Mouse (Mus musculus) liver, embryonic 11.5 days (tissue): ENCODE results near the gene Mindy4. TPM values are rescaled to one million over a fixed set of nuclear protein-coding genes. Genes with fewer than 3 reads are reported as not detected.

Experiments used
- ATAC-seq: fragments of 200-750 bp; cut with Nextera tagmentation; replicated peaks from 2 replicates; pipeline ENCODE4 v1.8.0; 2017; ENCODE audit warnings: moderate number of reproducible peaks, mild to moderate bottlenecking, moderate TSS enrichment, moderate library complexity; ENCODE audit not compliant: low FRiP score
- DNase-seq: peaks from one replicate; pipeline ENCODE4 v3.0.0-alpha.2; 2017; ENCODE audit warnings: low spot score
- H3K27ac ChIP-seq: fragments of 300-500 bp; sonication (generic); 2 replicates; pipeline ENCODE4 v1.5.1; 2014; ENCODE audit warnings: mild to moderate bottlenecking, low read depth, low read length, control low read depth
- H3K27me3 ChIP-seq: fragments of 300-500 bp; sonication (generic); replicated peaks from 2 replicates; pipeline ENCODE4 v1.6.1; 2014; ENCODE audit warnings: low read length, mixed read lengths; ENCODE audit not compliant: control insufficient read depth, insufficient read depth
- H3K36me3 ChIP-seq: fragments of 300-500 bp; sonication (generic); 2 replicates; pipeline ENCODE4 v1.6.1; 2014; ENCODE audit warnings: mild to moderate bottlenecking, low read length, moderate library complexity, mixed read lengths; ENCODE audit not compliant: control insufficient read depth, insufficient read depth
- H3K4me1 ChIP-seq: fragments of 300-500 bp; sonication (generic); replicated peaks from 2 replicates; pipeline ENCODE4 v1.6.1; 2014; ENCODE audit warnings: low read length, mixed read lengths; ENCODE audit not compliant: control insufficient read depth, insufficient read depth
- H3K4me2 ChIP-seq: fragments of 300-500 bp; sonication (generic); 2 replicates; pipeline ENCODE4 v1.6.1; 2014; ENCODE audit warnings: mild to moderate bottlenecking, control low read depth, moderate library complexity
- H3K4me3 ChIP-seq: fragments of 300-500 bp; sonication (generic); 2 replicates; pipeline ENCODE4 v1.5.1; 2014; ENCODE audit warnings: low read depth, low read length, control low read depth
- H3K9ac ChIP-seq: fragments of 300-500 bp; sonication (generic); 2 replicates; pipeline ENCODE4 v1.6.1; 2014; ENCODE audit warnings: low read depth, low read length, control low read depth
- H3K9me3 ChIP-seq: fragments of 300-500 bp; sonication (generic); 2 replicates; pipeline ENCODE4 v1.6.1; 2016; ENCODE audit warnings: low read length, inconsistent platforms, mixed read lengths; ENCODE audit not compliant: control insufficient read depth
- WGBS: fragments of 180-500 bp; shearing (Covaris S2); extraction: QIAGEN DNeasy Blood & Tissue Kit; methylation state at CpG from one replicate; pipeline ENCODE4 v1.1.7; 2014; 5-methylcytosine and 5-hydroxymethylcytosine counted together
- polyA plus RNA-seq: library from polyadenylated mRNA; unstranded; fragments of >200 nt; fragmentation: Nextera tagmentation; extraction: Ambion mirVana; gene quantifications from 2 replicates; pipeline ENCODE4 v1.2.1, GENCODE M21; 2014

The Mindy4 gene
- polyA plus RNA-seq, 1 experiment from 2014 or later: 5.6 TPM

- no peak overlapping the region for H3K9ac ChIP-seq
- no peaks in the 10 kb centered on the region for H3K4me1 ChIP-seq
- DNase-seq (no peak), ATAC-seq (no peak)
- H3K27me3 ChIP-seq: no peaks in the 10 kb centered on the region
- no peak overlapping the region for H3K4me3 ChIP-seq
- H3K9me3 ChIP-seq: no peaks in the 10 kb centered on the region
- no peaks in the 10 kb centered on the region for H3K36me3 ChIP-seq
- H3K27ac ChIP-seq: no peak overlapping the region
- H3K4me2 ChIP-seq: no peak overlapping the region
Observed at GRCm38 (mm10) chr6:55189406-55189805, 13.8 kb upstream of the Mindy4 start.

- WGBS: 64% methylated on average over 4 of the region's 4 CpGs
- DNase-seq (no peak), ATAC-seq (no peak)
- H3K27ac ChIP-seq: no peak overlapping the region
- no peak overlapping the region for H3K4me2 ChIP-seq
- H3K36me3 ChIP-seq: no peaks in the 10 kb centered on the region
- H3K9ac ChIP-seq: no peak overlapping the region
- no peaks in the 10 kb centered on the region for H3K27me3 ChIP-seq
- no peaks in the 10 kb centered on the region for H3K4me1 ChIP-seq
- no peaks in the 10 kb centered on the region for H3K9me3 ChIP-seq
- H3K4me3 ChIP-seq: no peak overlapping the region
Observed at GRCm38 (mm10) chr6:55191537-55191936, 11.6 kb upstream of the Mindy4 start.

- no peak overlapping the region for H3K4me2 ChIP-seq
- H3K27ac ChIP-seq: no peak overlapping the region
- DNase-seq (no peak), ATAC-seq (no peak)
- no peak overlapping the region for H3K4me3 ChIP-seq
- no peaks in the 10 kb centered on the region for H3K4me1 ChIP-seq
- H3K9ac ChIP-seq: no peak overlapping the region
- WGBS: 90% methylated on average over 3 of the region's 3 CpGs
- no peaks in the 10 kb centered on the region for H3K36me3 ChIP-seq
- no peaks in the 10 kb centered on the region for H3K9me3 ChIP-seq
- H3K27me3 ChIP-seq: no peaks in the 10 kb centered on the region
Observed at GRCm38 (mm10) chr6:55193171-55193570, 10.0 kb upstream of the Mindy4 start.

- no peak overlapping the region for H3K9ac ChIP-seq
- no peaks in the 10 kb centered on the region for H3K9me3 ChIP-seq
- no peak for ATAC-seq
- H3K36me3 ChIP-seq: no peaks in the 10 kb centered on the region
- no peak overlapping the region for H3K4me2 ChIP-seq
- no peak for DNase-seq
- H3K27me3 ChIP-seq: no peaks in the 10 kb centered on the region
- no peak overlapping the region for H3K4me3 ChIP-seq
- 0 out of 2 replicates have a peak, but pooled peaks cover 3% of the 10 kb centered on the region for H3K4me1 ChIP-seq
- H3K27ac ChIP-seq: no peak overlapping the region
- WGBS: 81% methylated on average over 3 of the region's 3 CpGs
Observed at GRCm38 (mm10) chr6:55199047-55199446, 4.1 kb upstream of the Mindy4 start.

- no peak for ATAC-seq
- Histone ChIP-seq H3K36me3 (no peaks in the 10 kb centered on the region), H3K9me3 (no peaks in the 10 kb centered on the region), H3K27me3 (no peaks in the 10 kb centered on the region), H3K4me1 (0 out of 2 replicates have a peak, but pooled peaks cover 4% of the 10 kb centered on the region), H3K4me2 (peak overlapping the region; percentile 63), H3K4me3 (peak overlapping the region; percentile 49), H3K27ac (no peak overlapping the region), H3K9ac (no peak overlapping the region; the same call in 1 of the 2 replicates)
- WGBS: 95% methylated on average over 3 of the region's 3 CpGs
- no peak for DNase-seq
Observed at GRCm38 (mm10) chr6:55203931-55204330, 748 bp downstream of the Mindy4 start.

GRCm38 (mm10) chr6:55207786-55208185, 4.6 kb downstream of the Mindy4 start:
- Histone ChIP-seq H3K4me3 (no peak overlapping the region), H3K36me3 (no peaks in the 10 kb centered on the region), H3K4me2 (no peak overlapping the region), H3K27me3 (no peaks in the 10 kb centered on the region), H3K27ac (no peak overlapping the region), H3K9ac (no peak overlapping the region), H3K9me3 (no peaks in the 10 kb centered on the region), H3K4me1 (0 out of 2 replicates have a peak, but pooled peaks cover 4% of the 10 kb centered on the region)
- DNase-seq: no peak
- ATAC-seq: no peak
- WGBS: 78% methylated on average over 8 of the region's 8 CpGs

- Histone ChIP-seq H3K4me2 (no peak overlapping the region), H3K27me3 (no peaks in the 10 kb centered on the region), H3K4me1 (no peaks in the 10 kb centered on the region), H3K27ac (no peak overlapping the region), H3K9me3 (no peaks in the 10 kb centered on the region), H3K9ac (no peak overlapping the region), H3K4me3 (no peak overlapping the region), H3K36me3 (no peaks in the 10 kb centered on the region)
- WGBS: 73% methylated on average over 15 of the region's 15 CpGs
- ATAC-seq (no peak), DNase-seq (no peak)
Observed at GRCm38 (mm10) chr6:55210423-55211365, 7.5 kb downstream of the Mindy4 start.

- H3K36me3 ChIP-seq: no peaks in the 10 kb centered on the region
- H3K4me1 ChIP-seq: no peaks in the 10 kb centered on the region
- 71% methylated on average over 3 of the region's 3 CpGs for WGBS
- no peak overlapping the region for H3K4me3 ChIP-seq
- DNase-seq: no peak
- H3K4me2 ChIP-seq: no peak overlapping the region
- H3K27me3 ChIP-seq: no peaks in the 10 kb centered on the region
- no peak overlapping the region for H3K9ac ChIP-seq
- H3K9me3 ChIP-seq: no peaks in the 10 kb centered on the region
- no peak for ATAC-seq
- H3K27ac ChIP-seq: no peak overlapping the region
Observed at GRCm38 (mm10) chr6:55214541-55214940, 11.4 kb downstream of the Mindy4 start.

GRCm38 (mm10) chr6:55218232-55218631, 15.0 kb downstream of the Mindy4 start:
- ATAC-seq (no peak), DNase-seq (no peak)
- Histone ChIP-seq H3K27me3 (no peaks in the 10 kb centered on the region), H3K36me3 (no peaks in the 10 kb centered on the region), H3K4me3 (no peak overlapping the region), H3K4me1 (no peaks in the 10 kb centered on the region), H3K27ac (no peak overlapping the region), H3K9me3 (no peaks in the 10 kb centered on the region), H3K4me2 (no peak overlapping the region), H3K9ac (no peak overlapping the region)
- 87% methylated on average over 9 of the region's 9 CpGs for WGBS
